Mouse (Mus musculus) G1E (cell line): ENCODE data around the gene Syndig1. TPM values are rescaled to one million over a fixed set of nuclear protein-coding genes. Genes with fewer than 3 reads are reported as not detected.

ENCODE experiments used
- ATAC-seq: 2 replicates; pipeline ENCODE4 v1.8.0; 2016; ENCODE audit warnings: mild to moderate bottlenecking; ENCODE audit not compliant: insufficient number of reproducible peaks, poor library complexity, low FRiP score, severe bottlenecking; ENCODE audit errors: extremely low read depth
- DNase-seq: peaks from one replicate; pipeline ENCODE4 v3.0.0; 2012; ENCODE audit warnings: low spot score
- H3K27me3 ChIP-seq: 2 replicates; pipeline ENCODE4 v1.6.1; 2012; ENCODE audit warnings: mild to moderate bottlenecking, low read length, inconsistent platforms; ENCODE audit not compliant: insufficient read depth
- H3K36me3 ChIP-seq: replicated peaks from 2 replicates; pipeline ENCODE3; 2012; ENCODE audit warnings: mild to moderate bottlenecking, inconsistent platforms
- H3K4me1 ChIP-seq: 2 replicates; pipeline ENCODE4 v1.6.1; 2012; ENCODE audit warnings: low read depth, low read length, inconsistent platforms, mixed read lengths; ENCODE audit not compliant: insufficient read depth
- H3K4me3 ChIP-seq: 2 replicates; pipeline ENCODE4 v1.5.1; 2012; ENCODE audit warnings: low read depth, mild to moderate bottlenecking, inconsistent platforms, low read length, moderate library complexity, mixed read lengths
- H3K9me3 ChIP-seq: replicated peaks from 2 replicates; pipeline ENCODE4 v1.6.1; 2012; ENCODE audit warnings: inconsistent platforms
- CTCF ChIP-seq: IDR thresholded peaks from 2 replicates; pipeline ENCODE4 v1.5.1; 2012; ENCODE audit warnings: low read depth, low read length, inconsistent platforms, mixed read lengths
- GATA1 ChIP-seq: IDR thresholded peaks from 2 replicates; pipeline ENCODE4 v1.6.1; 2012; ENCODE audit warnings: borderline replicate concordance, low read length, inconsistent platforms, mixed read lengths
- GATA2 ChIP-seq: IDR thresholded peaks from 2 replicates; pipeline ENCODE4 v1.6.1; 2012; ENCODE audit warnings: low read depth, low read length, inconsistent platforms, borderline replicate concordance
- POLR2AphosphoS5 ChIP-seq: IDR thresholded peaks from 2 replicates; pipeline ENCODE4 v1.6.1; 2012; ENCODE audit warnings: low read depth, low read length, inconsistent platforms; ENCODE audit not compliant: insufficient replicate concordance
- TAL1 ChIP-seq: conservative IDR thresholded peaks from 2 replicates; pipeline ENCODE4 v1.6.1; 2012; ENCODE audit warnings: low read depth, low read length, inconsistent platforms, mixed read lengths
- polyA plus RNA-seq: library from polyadenylated mRNA; stranded (reverse); fragments of >175 nt; gene quantifications from 2 replicates; pipeline ENCODE4 v1.2.3, GENCODE M21; 2012
- total RNA-seq, 2 experiments: library from RNA; stranded (forward) in 1 of 2; stranded (reverse) in 1 of 2; fragments of 200-1000 nt in 1 of 2; fragments of >200 nt in 1 of 2; fragmentation: Nextera tagmentation in 1 of 2; gene quantifications; 2 replicates each; pipeline ENCODE4 v1.2.3; 2014 to 2017

Gene Syndig1
- total and polyA plus RNA-seq, 3 experiments: 0.16 TPM; not detected in 2

GRCm38 (mm10) chr2:149820201-149820600 lies 8.8 kb upstream of the Syndig1 start:
- H3K4me3 ChIP-seq: no peak overlapping the region
- no peaks in the 10 kb centered on the region for H3K4me1 ChIP-seq
- TF ChIP-seq GATA2 (no peak), TAL1 (no peak), POLR2AphosphoS5 (no peak), GATA1 (no peak), CTCF (no peak)
- H3K27me3 ChIP-seq: no peaks in the 10 kb centered on the region
- no peaks in the 10 kb centered on the region for H3K36me3 ChIP-seq
- DNase-seq: no peak
- H3K9me3 ChIP-seq: no peaks in the 10 kb centered on the region; the same call in 1 of the 2 replicates
- ATAC-seq: no peak

DNA sequence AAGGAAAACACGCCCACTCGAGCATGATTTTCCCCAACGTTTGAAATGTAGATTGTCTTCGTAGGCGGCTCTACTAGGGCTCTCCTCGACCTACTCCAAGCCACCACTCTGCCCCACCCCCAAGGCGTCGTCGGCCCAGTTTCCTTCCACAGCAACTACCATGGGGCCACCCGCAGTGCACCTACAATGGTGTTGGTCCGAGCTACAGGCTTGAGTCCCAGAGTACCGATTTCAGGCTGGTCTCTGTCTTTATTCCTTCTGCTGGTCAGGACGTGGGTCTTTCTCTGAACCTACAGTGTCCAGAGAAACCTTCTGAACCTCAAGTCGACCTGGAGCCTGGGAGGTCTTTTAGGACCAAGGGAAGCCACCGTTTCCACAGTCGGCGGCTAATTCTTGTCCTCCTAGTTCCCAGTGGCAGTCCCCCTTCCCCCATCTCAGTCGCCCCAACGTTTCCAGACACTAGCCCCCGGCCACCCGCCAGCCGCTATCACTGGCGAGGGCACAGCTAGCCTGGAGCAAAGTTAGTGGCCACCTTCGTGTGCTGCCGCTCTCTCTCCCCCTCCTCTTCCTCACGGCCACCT lies 1.0 kb downstream of the Syndig1 start:
- no peaks in the 10 kb centered on the region for H3K27me3 ChIP-seq
- no peak for ATAC-seq
- no peaks in the 10 kb centered on the region for H3K4me1 ChIP-seq
- no peaks in the 10 kb centered on the region for H3K36me3 ChIP-seq
- peaks cover 23% of the 10 kb centered on the region for H3K9me3 ChIP-seq
- no peak for DNase-seq
- TF ChIP-seq TAL1 (no peak), CTCF (no peak), GATA2 (no peak), GATA1 (no peak), POLR2AphosphoS5 (no peak)
- H3K4me3 ChIP-seq: no peak overlapping the region; the same call in 1 of the 2 replicates

DNA sequence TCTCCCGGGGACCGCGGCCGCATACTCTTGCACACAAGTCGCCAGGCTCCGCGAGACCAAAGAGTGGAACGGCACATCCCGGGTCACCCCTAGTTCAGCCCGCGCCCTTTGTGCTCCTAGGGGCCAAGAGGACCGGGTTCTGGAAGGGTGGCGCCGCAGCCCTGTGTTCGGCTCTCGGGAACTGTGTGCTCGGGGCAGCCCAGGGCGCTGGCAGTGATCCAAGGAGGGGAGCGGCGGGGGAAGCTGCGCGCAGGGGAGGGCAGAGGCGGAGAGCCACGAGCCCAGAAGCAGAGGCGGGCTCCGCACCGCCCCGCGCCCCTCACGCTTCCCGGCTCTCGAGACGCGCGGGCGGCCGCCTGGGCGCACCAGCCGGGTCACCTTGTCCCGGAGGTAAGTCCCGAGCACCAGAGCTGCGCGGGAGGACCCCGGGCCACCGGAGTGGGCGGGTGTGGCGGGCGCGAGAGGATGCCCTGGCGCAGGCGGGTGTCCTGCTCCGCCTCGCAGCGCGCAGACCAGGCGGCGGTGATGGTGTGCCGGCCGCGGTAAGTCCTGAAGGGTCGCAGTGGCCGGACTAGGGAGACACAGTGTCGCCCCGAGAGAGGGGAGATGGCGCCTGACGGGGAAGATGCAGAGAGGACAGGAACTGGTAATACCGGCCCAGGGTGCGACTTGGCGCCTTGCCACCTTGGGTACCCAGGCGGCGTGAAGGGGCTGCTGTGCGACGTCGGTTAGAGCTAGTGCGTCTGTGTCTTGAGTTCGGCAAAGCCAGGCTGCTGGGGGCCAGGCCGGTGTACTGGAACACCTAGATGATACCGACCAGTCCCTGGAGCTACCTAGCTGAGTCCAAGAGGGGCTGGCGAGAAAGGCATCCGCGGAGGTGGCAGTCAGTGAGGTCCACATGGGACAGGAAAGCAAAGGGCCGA lies 1.8 kb downstream of the Syndig1 start, which contains the start of gene C530025M09Rik:
Gene C530025M09Rik, minus strand, starts transcription at position 678 of the 923 bp plus-strand sequence.
- DNase-seq: no peak
- TF ChIP-seq GATA1 (no peak), CTCF (no peak), POLR2AphosphoS5 (no peak), GATA2 (no peak), TAL1 (no peak)
- H3K36me3 ChIP-seq: no peaks in the 10 kb centered on the region
- no peak for ATAC-seq
- H3K27me3 ChIP-seq: no peaks in the 10 kb centered on the region
- H3K4me3 ChIP-seq: peak within 1 kb of the TSS; percentile 35; the same call in 1 of the 2 replicates
- H3K4me1 ChIP-seq: no peaks in the 10 kb centered on the region
- H3K9me3 ChIP-seq: peaks cover 23% of the 10 kb centered on the region

DNA sequence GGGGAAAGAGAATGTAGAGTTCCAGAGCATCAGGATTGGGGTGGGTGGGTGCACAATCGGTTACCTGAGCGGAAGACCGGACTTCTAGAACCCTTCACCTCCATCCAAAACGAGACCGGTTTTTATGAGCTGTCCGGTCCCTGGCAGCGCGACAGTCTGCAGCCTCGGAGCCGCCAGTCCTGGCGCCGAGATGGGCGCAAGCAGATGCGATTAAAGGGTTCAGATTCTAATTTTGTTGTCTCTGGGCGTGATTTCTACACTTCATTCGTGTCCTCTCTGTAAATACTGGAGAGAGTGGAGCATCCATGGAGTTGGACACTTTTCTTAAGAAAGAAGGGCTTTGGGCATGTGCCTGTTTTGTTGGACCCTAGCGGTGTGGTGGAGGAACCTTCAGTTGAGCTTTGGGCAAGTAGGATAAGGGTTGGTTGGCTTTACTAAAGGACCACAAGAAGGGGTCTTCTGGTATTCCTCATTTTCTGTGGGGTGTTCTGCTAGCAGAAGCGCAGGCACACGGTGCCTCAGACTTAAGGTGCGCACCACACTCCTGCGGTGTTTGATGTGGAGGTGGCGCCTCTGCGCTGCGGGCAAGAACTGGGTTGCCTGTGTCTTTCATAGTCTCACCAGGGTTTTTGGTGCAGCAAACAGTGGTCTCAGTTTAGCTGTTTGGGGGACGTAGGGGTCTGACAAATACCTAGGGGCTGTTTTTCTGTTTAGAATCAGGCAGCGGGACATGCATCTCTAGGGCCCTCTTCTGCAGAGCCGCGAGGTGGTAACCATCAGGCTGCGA lies 2.6 kb downstream of the Syndig1 start:
- DNase-seq: no peak
- Histone ChIP-seq H3K4me1 (no peaks in the 10 kb centered on the region), H3K27me3 (no peaks in the 10 kb centered on the region), H3K4me3 (no peak overlapping the region), H3K9me3 (peaks cover 23% of the 10 kb centered on the region), H3K36me3 (no peaks in the 10 kb centered on the region)
- TF ChIP-seq POLR2AphosphoS5 (no peak), TAL1 (no peak), GATA1 (no peak), CTCF (no peak), GATA2 (no peak)
- ATAC-seq: no peak

GRCm38 (mm10) chr2:149832301-149832700 lies 3.3 kb downstream of the Syndig1 start:
- Histone ChIP-seq H3K36me3 (no peaks in the 10 kb centered on the region), H3K4me3 (no peak overlapping the region), H3K4me1 (no peaks in the 10 kb centered on the region), H3K27me3 (no peaks in the 10 kb centered on the region), H3K9me3 (peaks cover 23% of the 10 kb centered on the region)
- no peak for TF ChIP-seq CTCF
- no peak for TF ChIP-seq TAL1
- no peak for TF ChIP-seq POLR2AphosphoS5
- no peak for TF ChIP-seq GATA1
- no peak for TF ChIP-seq GATA2
- ATAC-seq: no peak
- DNase-seq: no peak

DNA sequence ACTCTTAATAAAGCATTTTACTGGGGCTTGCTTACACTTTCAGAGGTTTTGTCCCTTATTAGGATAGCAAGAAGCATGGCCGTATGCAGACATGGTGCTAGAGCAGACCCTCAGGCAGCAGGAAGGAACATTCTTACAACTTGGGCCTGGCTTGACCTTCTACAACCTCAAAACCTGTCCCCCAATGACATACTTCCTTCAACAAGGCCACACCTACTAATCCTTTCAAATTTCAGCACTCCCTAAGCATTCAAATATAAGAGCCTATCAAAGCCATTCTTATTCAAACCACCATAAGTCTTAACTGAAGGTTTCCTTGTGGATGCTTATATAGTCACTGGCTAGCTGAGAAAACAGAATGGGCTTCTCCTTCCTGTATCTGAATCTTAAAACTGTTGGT lies 6.1 kb downstream of the Syndig1 start:
- no peak for DNase-seq
- Histone ChIP-seq H3K4me1 (no peaks in the 10 kb centered on the region), H3K27me3 (no peaks in the 10 kb centered on the region), H3K9me3 (peaks cover 20% of the 10 kb centered on the region), H3K36me3 (no peaks in the 10 kb centered on the region), H3K4me3 (no peak overlapping the region)
- no peak for ATAC-seq
- TF ChIP-seq CTCF (no peak), GATA2 (no peak), GATA1 (no peak), TAL1 (no peak), POLR2AphosphoS5 (no peak)
